Mouse (Mus musculus): ENCODE data around the gene Med26. TPM values are rescaled to one million over a fixed set of nuclear protein-coding genes. Genes with fewer than 3 reads are reported as not detected.

Med26 gene
- polyA plus RNA-seq, 1 experiment, result 7.6 TPM

DNA sequence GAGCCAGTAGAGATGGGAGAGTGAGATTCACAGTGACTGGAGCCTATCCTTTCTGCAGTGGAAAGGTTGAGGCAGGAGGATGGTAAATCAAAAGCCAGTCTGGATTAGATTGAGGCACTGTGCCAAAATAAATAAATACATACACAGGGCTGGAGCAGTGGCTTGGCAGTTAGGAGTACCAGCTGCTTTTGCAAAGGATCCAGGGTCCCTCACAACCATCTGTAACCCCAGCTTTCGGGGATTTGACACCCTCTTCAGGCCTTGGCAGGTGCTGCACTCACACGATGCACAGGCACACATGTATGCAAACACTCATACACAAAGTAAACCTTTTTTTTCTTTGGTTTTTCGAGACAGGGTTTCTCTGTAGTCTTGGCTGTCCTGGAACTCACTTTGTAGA, 29.2 kb upstream of the Med26 start:
- H3K36me3 ChIP-seq (ENCODE audit: control insufficient read depth, insufficient read depth), result peaks cover 3% of the 10 kb centered on the region
- H3K4me3 ChIP-seq, result no peak overlapping the region
- H3ac ChIP-seq (ENCODE audit: control insufficient read depth, insufficient read length), result no peak overlapping the region
- H3K79me2 ChIP-seq (ENCODE audit: control insufficient read depth, insufficient read depth), result peaks cover 31% of the 10 kb centered on the region
- TF ChIP-seq E2F4 (IDR thresholded peaks at IDR 0.05; ENCODE audit: insufficient read depth) (no peak), CEBPB (IDR thresholded peaks at IDR 0.05; ENCODE audit: insufficient read depth, poor library complexity, severe bottlenecking) (no peak), MAX (IDR thresholded peaks at IDR 0.05; ENCODE audit: low read depth) (no peak), MYOD1 (IDR thresholded peaks at IDR 0.05; ENCODE audit: control insufficient read depth in 1 of 3, insufficient read length in 2 of 3, low read depth in 2 of 3) (peak; percentile 34 to 83 (median 58)), MYOG (IDR thresholded peaks at IDR 0.05; ENCODE audit: control insufficient read depth in 1 of 3, insufficient read depth in 1 of 3, insufficient read length in 2 of 3, low read depth in 2 of 3) (peak; percentile 6 to 71 (median 63)), POLR2A (IDR thresholded peaks at IDR 0.05; ENCODE audit: insufficient read length, low read depth) (no peak), TCF12 (IDR thresholded peaks at IDR 0.05; ENCODE audit: insufficient read depth, poor library complexity, severe bottlenecking) (peak; percentile 22), POLR2AphosphoS2 (IDR thresholded peaks at IDR 0.05; ENCODE audit: insufficient read length, low read depth) (no peak)
- no peak overlapping the region for H3K4me2 ChIP-seq (ENCODE audit: low read depth)
- H3K27me3 ChIP-seq (ENCODE audit: control insufficient read depth, insufficient read depth, insufficient read length), result no peaks in the 10 kb centered on the region

DNA sequence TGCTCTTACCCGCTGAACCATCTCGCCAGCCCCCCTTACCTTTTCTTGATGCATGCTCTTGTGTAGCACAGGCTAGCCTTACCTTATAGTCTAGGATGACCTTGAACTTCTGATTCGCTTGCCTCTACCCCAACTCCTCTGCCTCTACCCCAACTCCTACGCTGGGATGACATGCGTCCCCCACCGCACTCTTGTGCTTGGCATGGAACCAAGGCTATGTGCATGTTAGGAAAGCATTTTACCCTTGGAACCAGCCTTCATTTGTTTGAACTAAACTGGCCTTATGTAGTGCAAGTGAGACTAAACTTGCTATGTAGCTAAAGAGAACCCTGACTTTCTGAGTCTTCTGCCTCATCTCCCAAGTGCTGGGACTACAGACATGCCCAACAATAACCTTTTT, 27.8 kb upstream of the Med26 start:
- no peak overlapping the region for H3ac ChIP-seq (ENCODE audit: control insufficient read depth, insufficient read length)
- no peak overlapping the region for H3K4me2 ChIP-seq (ENCODE audit: low read depth)
- peaks cover 35% of the 10 kb centered on the region for H3K79me2 ChIP-seq (ENCODE audit: control insufficient read depth, insufficient read depth)
- TF ChIP-seq TCF3 (IDR thresholded peaks at IDR 0.05; ENCODE audit: insufficient read length, low read depth) (no peak), POLR2AphosphoS2 (IDR thresholded peaks at IDR 0.05; ENCODE audit: insufficient read length, low read depth) (no peak), POLR2A (IDR thresholded peaks at IDR 0.05; ENCODE audit: insufficient read length, low read depth) (no peak), USF1 (IDR thresholded peaks at IDR 0.05; ENCODE audit: low read depth) (no peak)
- H3K4me3 ChIP-seq, result no peak overlapping the region
- no peaks in the 10 kb centered on the region for H3K27me3 ChIP-seq (ENCODE audit: control insufficient read depth, insufficient read depth, insufficient read length)
- H3K36me3 ChIP-seq (ENCODE audit: control insufficient read depth, insufficient read depth), result no peaks in the 10 kb centered on the region

DNA sequence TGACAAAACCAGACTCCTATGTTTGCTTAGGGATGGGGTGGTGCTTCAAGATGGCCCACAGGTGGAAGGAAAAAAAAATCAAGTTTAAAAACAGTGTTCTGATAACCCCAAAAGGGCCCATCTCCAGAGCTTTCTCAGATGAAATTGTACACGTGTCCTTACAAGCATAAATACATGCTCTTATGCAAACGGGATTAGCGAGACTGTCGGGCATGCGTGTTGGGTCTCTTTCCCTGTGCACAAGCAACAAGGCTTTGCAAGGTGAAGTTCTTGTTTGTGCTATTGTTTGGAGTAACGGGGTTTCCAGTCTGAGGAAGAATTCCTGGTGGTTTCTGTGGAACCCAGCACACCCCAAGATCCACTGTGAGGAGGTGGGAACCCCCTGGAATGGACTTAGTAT, 25.4 kb upstream of the Med26 start:
- Histone ChIP-seq H3K27me3 (ENCODE audit: control insufficient read depth, insufficient read depth, insufficient read length) (no peaks in the 10 kb centered on the region), H3ac (ENCODE audit: control insufficient read depth, insufficient read length) (no peak overlapping the region), H3K36me3 (ENCODE audit: control insufficient read depth, insufficient read depth) (peaks cover 4% of the 10 kb centered on the region), H3K4me2 (ENCODE audit: low read depth) (peak overlapping the region; percentile 98), H3K4me3 (peak overlapping the region; percentile 99), H3K79me2 (ENCODE audit: control insufficient read depth, insufficient read depth) (peaks cover 52% of the 10 kb centered on the region)
- TF ChIP-seq TCF12 (IDR thresholded peaks at IDR 0.05; ENCODE audit: insufficient read depth, poor library complexity, severe bottlenecking) (no peak), E2F4 (IDR thresholded peaks at IDR 0.05; ENCODE audit: insufficient read depth) (no peak), MYOG (IDR thresholded peaks at IDR 0.05; ENCODE audit: control insufficient read depth in 1 of 3, insufficient read depth in 1 of 3, insufficient read length in 2 of 3, low read depth in 2 of 3) (no peak), USF1 (IDR thresholded peaks at IDR 0.05; ENCODE audit: low read depth) (no peak), CEBPB (IDR thresholded peaks at IDR 0.05; ENCODE audit: insufficient read depth, poor library complexity, severe bottlenecking) (no peak), MYOD1 (IDR thresholded peaks at IDR 0.05; ENCODE audit: control insufficient read depth in 1 of 3, insufficient read length in 2 of 3, low read depth in 2 of 3) (no peak), POLR2A (IDR thresholded peaks at IDR 0.05; ENCODE audit: insufficient read length, low read depth) (no peak), TCF3 (IDR thresholded peaks at IDR 0.05; ENCODE audit: insufficient read length, low read depth) (no peak)

DNA sequence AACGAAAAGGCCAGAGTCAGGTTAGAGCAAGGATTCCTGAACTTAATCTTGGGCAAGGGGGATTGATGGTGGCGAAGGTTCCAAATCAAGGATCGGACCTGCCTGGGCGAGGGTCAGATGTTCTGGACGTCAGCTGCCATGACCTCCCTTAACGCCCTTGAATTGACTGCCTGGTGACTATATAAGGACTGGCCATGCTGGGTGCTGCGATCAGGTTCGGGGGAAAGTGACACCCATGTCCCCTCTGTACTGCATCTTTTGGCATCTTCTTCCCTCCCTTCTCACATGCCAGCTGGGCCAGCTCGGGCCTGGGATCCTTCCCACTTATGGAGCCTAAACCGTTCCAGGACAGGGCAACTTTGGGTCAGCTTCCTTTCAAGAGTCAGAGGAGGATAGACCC, 24.4 kb upstream of the Med26 start:
- H3K27me3 ChIP-seq (ENCODE audit: control insufficient read depth, insufficient read depth, insufficient read length), result no peaks in the 10 kb centered on the region
- TF ChIP-seq MYOD1 (IDR thresholded peaks at IDR 0.05; ENCODE audit: control insufficient read depth in 1 of 3, insufficient read length in 2 of 3, low read depth in 2 of 3) (peak in 2 of 3 experiments; percentile 0), POLR2AphosphoS2 (IDR thresholded peaks at IDR 0.05; ENCODE audit: insufficient read length, low read depth) (peak; percentile 56), MYOG (IDR thresholded peaks at IDR 0.05; ENCODE audit: control insufficient read depth in 1 of 3, insufficient read depth in 1 of 3, insufficient read length in 2 of 3, low read depth in 2 of 3) (no peak)
- peaks cover 57% of the 10 kb centered on the region for H3K79me2 ChIP-seq (ENCODE audit: control insufficient read depth, insufficient read depth)
- peak overlapping the region; percentile 54 for H3ac ChIP-seq (ENCODE audit: control insufficient read depth, insufficient read length)
- H3K4me3 ChIP-seq, result peak overlapping the region; percentile 99
- H3K4me2 ChIP-seq (ENCODE audit: low read depth), result peak overlapping the region; percentile 98
- peaks cover 12% of the 10 kb centered on the region for H3K36me3 ChIP-seq (ENCODE audit: control insufficient read depth, insufficient read depth)

DNA sequence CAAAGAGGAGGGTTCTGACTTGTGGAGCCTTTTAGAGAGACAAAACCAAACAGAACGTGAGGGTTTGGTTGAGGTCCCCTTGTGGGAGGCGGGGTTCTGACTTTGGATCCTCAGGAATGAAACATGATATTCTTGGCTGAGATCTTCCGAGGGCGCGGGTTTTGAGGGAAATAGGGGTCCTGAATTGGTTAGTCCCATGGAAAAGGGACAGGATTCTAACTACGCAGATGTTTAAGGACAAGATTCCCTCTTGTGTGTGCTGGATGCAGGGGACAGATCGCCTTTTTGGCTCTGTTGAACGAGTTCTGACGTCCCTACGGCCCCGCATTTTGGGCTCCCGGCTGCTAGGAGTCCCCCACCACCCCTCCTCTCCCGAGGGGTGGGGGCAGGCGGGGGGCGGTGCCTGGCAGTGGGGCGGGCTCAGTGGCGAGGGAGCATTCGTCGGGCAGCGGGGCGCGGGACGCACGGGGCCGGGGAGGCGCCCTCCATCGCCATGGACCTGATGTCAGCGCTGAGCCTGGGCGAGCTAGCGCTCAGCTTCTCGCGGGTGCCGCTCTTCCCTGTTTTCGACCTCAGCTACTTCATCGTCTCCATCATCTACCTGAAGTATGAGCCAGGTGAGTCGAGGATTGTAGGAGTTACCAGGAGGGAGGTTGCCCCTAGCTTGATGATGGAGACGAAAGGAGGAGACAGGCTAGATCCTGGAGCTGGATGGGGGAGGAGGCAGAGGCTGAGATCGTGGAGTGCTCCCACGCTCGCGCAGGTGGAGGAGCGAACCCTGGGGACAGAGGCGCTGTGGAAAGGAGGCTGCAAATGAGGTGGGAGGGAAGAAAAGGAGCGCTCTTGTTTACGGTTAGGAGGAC, 23.8 kb upstream of the Med26 start, which contains the start of gene Tmem38a:
Gene Tmem38a (plus strand): TSS at position 445 of the 863 bp plus-strand sequence.
- peak; percentile 97 for TF ChIP-seq POLR2AphosphoS2 (IDR thresholded peaks at IDR 0.05; ENCODE audit: insufficient read length, low read depth)
- no peak for TF ChIP-seq CEBPB (IDR thresholded peaks at IDR 0.05; ENCODE audit: insufficient read depth, poor library complexity, severe bottlenecking)
- no peak for TF ChIP-seq SRF (IDR thresholded peaks at IDR 0.05; ENCODE audit: control insufficient read depth, insufficient read length, low read depth)
- TF ChIP-seq POLR2A (IDR thresholded peaks at IDR 0.05; ENCODE audit: insufficient read length, low read depth), result peak; percentile 97
- TF ChIP-seq REST (IDR thresholded peaks at IDR 0.05; ENCODE audit: insufficient read depth, insufficient read length), result peak; percentile 9
- TF ChIP-seq MYOD1 (IDR thresholded peaks at IDR 0.05; ENCODE audit: control insufficient read depth in 1 of 3, insufficient read length in 2 of 3, low read depth in 2 of 3), result peak in 2 of 3 experiments; percentile 20 to 43
- H3ac ChIP-seq (ENCODE audit: control insufficient read depth, insufficient read length), result peak within 1 kb of the TSS; percentile 54
- H3K4me3 ChIP-seq, result peak within 1 kb of the TSS; percentile 99
- peaks cover 14% of the 10 kb centered on the region for H3K36me3 ChIP-seq (ENCODE audit: control insufficient read depth, insufficient read depth)
- H3K4me2 ChIP-seq (ENCODE audit: low read depth), result peak within 1 kb of the TSS; percentile 98
- peaks cover 57% of the 10 kb centered on the region for H3K79me2 ChIP-seq (ENCODE audit: control insufficient read depth, insufficient read depth)
- no peaks in the 10 kb centered on the region for H3K27me3 ChIP-seq (ENCODE audit: control insufficient read depth, insufficient read depth, insufficient read length)
